17 mouse cellular contexts compared by ENCODE assay signal in genomic region chr15:27911196-27911595, GRCm38 (mm10).
"Had no signal": no experiment of that assay in that cellular context is flagged by ENCODE, and none has a peak within 500 bp of the region (broad histone marks: within the 10 kb centered on the region; RNA-seq: fewer than 3 reads in every experiment).

No protein-coding gene starts in this region.

- H3K4me1 ChIP-seq: neural tube, embryonic 12.5 days had no signal

- H3K4me2 ChIP-seq: lung, embryonic 15.5 days; midbrain, embryonic 11.5 days; midbrain, embryonic 13.5 days; midbrain, embryonic 15.5 days; neural tube, embryonic 12.5 days; stomach, embryonic 15.5 days had no signal

- H3K27ac ChIP-seq: lung, embryonic 15.5 days; macrophage; midbrain, embryonic 13.5 days; midbrain, embryonic 15.5 days; neural tube, embryonic 12.5 days; stomach, embryonic 15.5 days; stomach, postnatal 0 days had no signal

- ATAC-seq: lung, postnatal 0 days; midbrain, embryonic 13.5 days; midbrain, embryonic 15.5 days had no signal

- H3K27me3 ChIP-seq: lung, embryonic 15.5 days; midbrain, embryonic 13.5 days; midbrain, embryonic 15.5 days; neural tube, embryonic 12.5 days; stomach, embryonic 15.5 days had no signal

- H3K9ac ChIP-seq: lung, embryonic 15.5 days; midbrain, embryonic 13.5 days; midbrain, embryonic 15.5 days; neural tube, embryonic 12.5 days; stomach, embryonic 15.5 days had no signal

- H3K9me3 ChIP-seq: lung, embryonic 15.5 days; megakaryocyte, embryonic 14.5 days; midbrain, embryonic 13.5 days; midbrain, embryonic 15.5 days; neural tube, embryonic 12.5 days; stomach, embryonic 15.5 days had no signal

- H3K4me3 ChIP-seq: lung, embryonic 15.5 days; megakaryocyte, embryonic 14.5 days; midbrain, embryonic 13.5 days; midbrain, embryonic 15.5 days; neural tube, embryonic 12.5 days; stomach, embryonic 15.5 days had no signal

- DNase-seq: lung, adult 2 months; lung, postnatal 14 days; lung, postnatal 36 days; right cerebral cortex, postnatal 14 days; thymus, adult 2 months; thymus, postnatal 25 days; thymus, postnatal 4 days had no signal

- H3K36me3 ChIP-seq: midbrain, embryonic 15.5 days; stomach, embryonic 15.5 days had no signal
